ENCODE assay signal across 16 mouse cellular contexts in the genomic region with DNA sequence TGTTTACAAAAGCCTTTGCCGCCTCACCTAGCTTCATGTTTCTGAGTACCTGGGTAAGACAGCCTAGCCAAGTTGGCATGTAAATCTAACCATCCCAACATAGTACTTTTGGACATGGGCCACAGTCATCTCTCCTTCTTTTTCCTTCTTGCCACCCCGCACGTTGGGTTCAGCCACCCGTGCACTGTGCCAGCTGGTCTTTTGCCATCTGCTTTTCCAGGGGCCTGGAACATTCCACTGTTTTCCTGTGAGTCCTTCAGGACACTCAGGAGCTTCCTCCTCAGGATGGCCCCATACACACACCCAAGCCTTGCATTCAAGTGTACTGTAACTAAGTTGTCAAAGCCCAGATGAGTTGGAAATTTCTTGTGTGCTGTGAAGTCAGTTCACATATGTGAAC.
DNase-seq lines count a peak whose midpoint lies in the region; ATAC-seq and TF ChIP-seq lines count a peak whose summit lies in the region.
"Had no signal": no experiment of that assay in that cellular context is flagged by ENCODE, and none has a peak within 500 bp of the region (broad histone marks: within the 10 kb centered on the region; RNA-seq: fewer than 3 reads in every experiment).

No protein-coding gene starts in this region.

- no peaks in the 10 kb centered on the region for H3K27me3 ChIP-seq in forebrain, embryonic 15.5 days
- H3K27me3 ChIP-seq in forebrain, embryonic 16.5 days (replicated peaks; ENCODE audit: control insufficient read depth, insufficient read depth, low read length): no peaks in the 10 kb centered on the region
- no peaks in the 10 kb centered on the region for H3K27me3 ChIP-seq in kidney, adult 2 months (replicated peaks; ENCODE audit: control insufficient read depth, insufficient read depth, low read length)
- H3K27me3 ChIP-seq in midbrain, postnatal 0 days (ENCODE audit: insufficient read depth, low read length): no peaks in the 10 kb centered on the region
- peaks cover 13% of the 10 kb centered on the region; the same call in 1 of the 2 replicates for H3K27me3 ChIP-seq in midbrain, embryonic 13.5 days
- H3K27me3 ChIP-seq: liver, embryonic 15.5 days had no signal

- WGBS in forebrain, embryonic 15.5 days: 61% methylated on average over 4 of the region's 4 CpGs
- 42% methylated on average over 4 of the region's 4 CpGs for WGBS in forebrain, embryonic 16.5 days
- WGBS in kidney, adult 2 months: 36% methylated on average over 4 of the region's 4 CpGs
- 80% methylated on average over 4 of the region's 4 CpGs for WGBS in midbrain, postnatal 0 days
- WGBS in midbrain, embryonic 13.5 days: 86% methylated on average over 4 of the region's 4 CpGs

- no peaks in the 10 kb centered on the region for H3K36me3 ChIP-seq in forebrain, embryonic 15.5 days
- no peaks in the 10 kb centered on the region for H3K36me3 ChIP-seq in forebrain, embryonic 16.5 days (ENCODE audit: control insufficient read depth, insufficient read depth)
- H3K36me3 ChIP-seq in kidney, adult 2 months (ENCODE audit: control insufficient read depth, insufficient read depth, low read length): no peaks in the 10 kb centered on the region
- no peaks in the 10 kb centered on the region for H3K36me3 ChIP-seq in midbrain, postnatal 0 days (ENCODE audit: insufficient read depth, low read length)
- H3K36me3 ChIP-seq in midbrain, embryonic 13.5 days: no peaks in the 10 kb centered on the region
- H3K36me3 ChIP-seq: hindbrain, embryonic 10.5 days; liver, embryonic 15.5 days had no signal

- no peak overlapping the region for H3K4me2 ChIP-seq in forebrain, embryonic 15.5 days (replicated peaks)
- no peak overlapping the region for H3K4me2 ChIP-seq in forebrain, embryonic 16.5 days (ENCODE audit: low read length)
- H3K4me2 ChIP-seq in midbrain, postnatal 0 days (ENCODE audit: low read depth, low read length, poor library complexity, severe bottlenecking): no peak overlapping the region
- H3K4me2 ChIP-seq in midbrain, embryonic 13.5 days (replicated peaks): no peak overlapping the region
- H3K4me2 ChIP-seq: liver, embryonic 15.5 days had no signal

- peak; percentile 49 for DNase-seq in kidney, adult 2 months
- no peak for DNase-seq in kidney, postnatal 4 days
- DNase-seq in midbrain, postnatal 0 days (ENCODE audit: low spot score): peak; percentile 21
- DNase-seq in right cerebral cortex, postnatal 10 days (ENCODE audit: low spot score in 2 of 2): no peak
- DNase-seq: cerebellum, adult 9-10 months; embryo, embryonic 11 days; gastrocnemius, postnatal 10 days; heart, adult 2 months; midbrain, embryonic 14.5 days; thymus, postnatal 36 days had no signal

- no peak overlapping the region for H3K4me3 ChIP-seq in forebrain, embryonic 15.5 days
- H3K4me3 ChIP-seq in forebrain, embryonic 16.5 days (replicated peaks; ENCODE audit: low read length): no peak overlapping the region
- H3K4me3 ChIP-seq in kidney, adult 2 months (ENCODE audit: insufficient read depth, low read depth, low read length): no peak overlapping the region
- H3K4me3 ChIP-seq in midbrain, postnatal 0 days (ENCODE audit: low read depth, low read length): no peak overlapping the region
- H3K4me3 ChIP-seq in midbrain, embryonic 13.5 days (replicated peaks): no peak overlapping the region
- H3K4me3 ChIP-seq: heart, adult 2 months; hindbrain, embryonic 10.5 days; liver, embryonic 15.5 days; myocyte had no signal

- H3K9me3 ChIP-seq in forebrain, embryonic 15.5 days: no peaks in the 10 kb centered on the region
- H3K9me3 ChIP-seq in forebrain, embryonic 16.5 days (ENCODE audit: control insufficient read depth, low read length): no peaks in the 10 kb centered on the region
- H3K9me3 ChIP-seq in midbrain, postnatal 0 days (ENCODE audit: low read length): no peaks in the 10 kb centered on the region
- H3K9me3 ChIP-seq in midbrain, embryonic 13.5 days: no peaks in the 10 kb centered on the region
- H3K9me3 ChIP-seq: hindbrain, embryonic 10.5 days; liver, embryonic 15.5 days had no signal

- TF ChIP-seq POLR2A in kidney, adult 2 months (IDR thresholded peaks at IDR 0.05; ENCODE audit: low read depth, low read length): no peak

- no peak overlapping the region for H3K9ac ChIP-seq in forebrain, embryonic 15.5 days (replicated peaks)
- H3K9ac ChIP-seq in forebrain, embryonic 16.5 days (replicated peaks; ENCODE audit: low read depth, low read length): no peak overlapping the region
- no peak overlapping the region for H3K9ac ChIP-seq in midbrain, postnatal 0 days (replicated peaks; ENCODE audit: low read length, poor library complexity, severe bottlenecking)
- no peak overlapping the region for H3K9ac ChIP-seq in midbrain, embryonic 13.5 days (replicated peaks)
- H3K9ac ChIP-seq: liver, embryonic 15.5 days had no signal

- TF ChIP-seq CTCF in kidney, adult 2 months (conservative IDR thresholded peaks at IDR 0.05; ENCODE audit: insufficient read depth, insufficient read length, low read depth, low read length): no peak
- TF ChIP-seq CTCF in midbrain, postnatal 0 days (IDR thresholded peaks at IDR 0.05): no peak

- H3K27ac ChIP-seq in forebrain, embryonic 15.5 days (replicated peaks): 0 out of 2 replicates have a peak overlapping the region, but pooled peaks have one; percentile 14
- no peak overlapping the region for H3K27ac ChIP-seq in forebrain, embryonic 16.5 days (ENCODE audit: low read length)
- H3K27ac ChIP-seq in kidney, adult 2 months (ENCODE audit: insufficient read depth, low read depth, low read length): no peak overlapping the region
- H3K27ac ChIP-seq in midbrain, postnatal 0 days (ENCODE audit: low read depth, low read length): no peak overlapping the region
- H3K27ac ChIP-seq in midbrain, embryonic 13.5 days: no peak overlapping the region
- H3K27ac ChIP-seq: heart, adult 2 months; hindbrain, embryonic 10.5 days; liver, embryonic 15.5 days had no signal

- H3K4me1 ChIP-seq in forebrain, embryonic 15.5 days: peaks cover 27% of the 10 kb centered on the region
- peaks cover 22% of the 10 kb centered on the region for H3K4me1 ChIP-seq in forebrain, embryonic 16.5 days (replicated peaks; ENCODE audit: control insufficient read depth, insufficient read depth, low read length)
- H3K4me1 ChIP-seq in kidney, adult 2 months (ENCODE audit: control insufficient read depth, insufficient read depth, low read length): peaks cover 5% of the 10 kb centered on the region
- no peaks in the 10 kb centered on the region for H3K4me1 ChIP-seq in midbrain, postnatal 0 days (ENCODE audit: insufficient read depth, low read length)
- peaks cover 16% of the 10 kb centered on the region for H3K4me1 ChIP-seq in midbrain, embryonic 13.5 days (replicated peaks)
- H3K4me1 ChIP-seq: liver, embryonic 15.5 days had no signal

- no peak for ATAC-seq in forebrain, embryonic 15.5 days (replicated peaks)
- ATAC-seq in forebrain, embryonic 16.5 days: no peak
- no peak for ATAC-seq in midbrain, postnatal 0 days (ENCODE audit: low FRiP score)
- ATAC-seq in midbrain, embryonic 13.5 days: no peak

Comparison
In these comparisons a context has a peak if more than half of its experiments do, and no peak if none do; other contexts are left out.
1. DNase-seq: peak in kidney, adult 2 months (single experiment) and midbrain, postnatal 0 days (single experiment); none in kidney, postnatal 4 days (0 of 2) and right cerebral cortex, postnatal 10 days (0 of 2).